Mouse (Mus musculus) intestine, embryonic 14.5 days (tissue): Measurements from ENCODE around the gene Peak1. TPM values are rescaled to one million over a fixed set of nuclear protein-coding genes. Genes with fewer than 3 reads are reported as not detected.

Experiments
- ATAC-seq: fragments of 200-750 bp; cut with Nextera tagmentation; replicated peaks from 2 replicates; pipeline ENCODE4 v1.8.0; 2017; ENCODE audit warnings: low read depth, moderate number of reproducible peaks, moderate TSS enrichment, moderate library complexity; ENCODE audit not compliant: low FRiP score, low TSS enrichment
- DNase-seq: peaks from one replicate; pipeline ENCODE4 v3.0.0-alpha.2; 2018; ENCODE audit warnings: low spot score
- H3K27ac ChIP-seq: fragments of 300-500 bp; sonication (generic); 2 replicates; pipeline ENCODE4 v1.5.1; 2014; ENCODE audit warnings: low read depth, mild to moderate bottlenecking, control low read depth
- H3K27me3 ChIP-seq: fragments of 300-500 bp; sonication (generic); replicated peaks from 2 replicates; pipeline ENCODE4 v1.6.1; 2014; ENCODE audit warnings: low read length, control low read depth; ENCODE audit not compliant: control insufficient read depth, insufficient read depth
- H3K36me3 ChIP-seq: fragments of 300-500 bp; sonication (generic); 2 replicates; pipeline ENCODE4 v1.6.1; 2014; ENCODE audit warnings: low read length, control low read depth; ENCODE audit not compliant: control insufficient read depth, insufficient read depth
- H3K4me1 ChIP-seq: fragments of 300-500 bp; sonication (generic); replicated peaks from 2 replicates; pipeline ENCODE4 v1.6.1; 2014; ENCODE audit warnings: low read length, control low read depth, mixed read lengths; ENCODE audit not compliant: control insufficient read depth, insufficient read depth
- H3K4me2 ChIP-seq: fragments of 300-500 bp; sonication (generic); 2 replicates; pipeline ENCODE4 v1.6.1; 2014; ENCODE audit warnings: low read length
- H3K4me3 ChIP-seq: fragments of 300-500 bp; sonication (generic); 2 replicates; pipeline ENCODE4 v1.5.1; 2014; ENCODE audit warnings: low read depth, low read length, control low read depth, mixed read lengths
- H3K9ac ChIP-seq: fragments of 300-500 bp; sonication (generic); 2 replicates; pipeline ENCODE4 v1.6.1; 2014; ENCODE audit warnings: mild to moderate bottlenecking, low read length
- H3K9me3 ChIP-seq: fragments of 300-500 bp; sonication (generic); 2 replicates; pipeline ENCODE4 v1.6.1; 2016; ENCODE audit warnings: low read length, control low read depth; ENCODE audit not compliant: control insufficient read depth
- WGBS: fragments of 180-500 bp; shearing (Covaris S2); extraction: QIAGEN DNeasy Blood & Tissue Kit; methylation state at CpG from one replicate; pipeline ENCODE4 v1.1.7; 2014; 5-methylcytosine and 5-hydroxymethylcytosine counted together
- polyA plus RNA-seq: library from polyadenylated mRNA; unstranded; fragments of >200 nt; fragmentation: Nextera tagmentation; extraction: Ambion mirVana; gene quantifications from 2 replicates; pipeline ENCODE4 v1.2.1, GENCODE M21; 2014

Peak1 gene
- polyA plus RNA-seq, 1 experiment from 2014 or later, result 15.8 TPM

DNA sequence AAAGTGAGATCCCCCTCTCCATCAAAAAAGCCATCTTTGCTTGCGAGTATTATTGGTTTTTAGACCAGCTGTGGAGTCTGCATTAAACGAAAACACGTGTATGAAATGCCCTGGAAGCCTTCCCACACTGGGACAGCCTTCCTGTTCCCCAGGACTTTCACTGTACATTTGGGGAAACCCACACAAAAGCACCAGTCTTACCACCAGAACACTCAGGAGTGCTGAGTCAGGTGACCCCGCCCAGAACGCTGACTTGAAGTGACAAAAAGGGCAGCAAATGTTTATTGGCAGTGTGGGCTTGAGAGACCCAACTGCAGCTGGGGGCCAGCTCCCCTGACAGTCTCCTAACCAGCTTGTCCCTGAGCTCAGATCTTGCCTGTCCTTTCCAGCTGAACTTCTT is 251.7 kb downstream of the Peak1 start:
- Histone ChIP-seq H3K36me3 (no peaks in the 10 kb centered on the region), H3K9ac (no peak overlapping the region), H3K4me1 (peaks cover 5% of the 10 kb centered on the region), H3K4me2 (no peak overlapping the region), H3K4me3 (no peak overlapping the region), H3K27ac (no peak overlapping the region), H3K9me3 (no peaks in the 10 kb centered on the region), H3K27me3 (no peaks in the 10 kb centered on the region)
- no peak for DNase-seq
- ATAC-seq, result no peak
- 46% methylated on average over 5 of the region's 5 CpGs for WGBS

GRCm38 (mm10) chr9:56165377-56165776 is 252.5 kb downstream of the Peak1 start, which contains the start of gene Tspan3:
Tspan3 (minus strand) TSS chr9:56165477.
- 89% methylated on average over 6 of the region's 6 CpGs for WGBS
- H3K27me3 ChIP-seq, result no peaks in the 10 kb centered on the region
- no peak within 1 kb of the TSS for H3K27ac ChIP-seq
- H3K9me3 ChIP-seq, result no peaks in the 10 kb centered on the region
- no peak within 1 kb of the TSS for H3K4me3 ChIP-seq
- ATAC-seq (no peak), DNase-seq (no peak)
- H3K9ac ChIP-seq, result no peak within 1 kb of the TSS
- H3K4me2 ChIP-seq, result no peak within 1 kb of the TSS
- peaks cover 7% of the 10 kb centered on the region for H3K4me1 ChIP-seq
- H3K36me3 ChIP-seq, result no peaks in the 10 kb centered on the region

DNA sequence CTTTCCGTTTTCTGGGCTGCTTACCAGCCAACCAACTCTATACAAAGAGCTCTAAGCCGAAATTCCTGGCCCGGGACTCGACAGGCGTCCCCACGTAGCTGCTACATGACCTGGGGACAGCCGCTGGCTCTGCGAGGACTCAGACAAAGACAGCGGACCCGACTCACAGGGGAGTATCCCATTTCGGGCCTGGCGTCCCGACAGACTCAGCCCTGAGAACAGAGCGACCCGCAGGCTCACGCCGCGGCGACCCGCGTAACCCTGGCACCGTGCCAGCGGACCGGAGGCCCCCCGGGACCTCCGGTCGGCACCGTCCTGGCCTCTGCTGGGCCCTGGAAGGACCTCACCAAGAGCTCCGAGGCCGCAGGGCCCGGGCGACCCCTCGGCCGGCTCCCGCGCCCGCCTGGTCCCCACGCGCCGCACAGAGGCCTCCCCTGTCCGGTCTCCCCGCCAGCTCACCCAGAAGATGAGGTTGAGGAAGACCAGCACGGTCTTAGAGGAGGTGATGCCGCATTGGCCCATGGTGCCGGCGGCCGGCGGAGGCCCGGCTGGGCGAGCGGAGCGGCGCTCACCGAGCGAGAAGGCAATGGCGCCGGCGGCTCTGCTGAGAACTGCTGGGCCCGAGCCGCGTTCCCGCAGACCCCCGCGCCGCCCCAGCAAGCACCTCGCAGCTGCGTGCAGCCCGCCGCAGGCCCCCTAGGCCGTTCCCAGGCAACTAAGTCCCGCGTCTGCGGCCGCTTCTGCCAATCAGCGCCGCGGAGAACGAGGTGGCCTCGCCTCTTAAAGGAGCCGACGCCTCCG is 257.3 kb downstream of the Peak1 start:
- no peaks in the 10 kb centered on the region for H3K9me3 ChIP-seq
- peak; percentile 96 for ATAC-seq
- no peaks in the 10 kb centered on the region for H3K27me3 ChIP-seq
- DNase-seq, result peak; percentile 90
- no peaks in the 10 kb centered on the region for H3K36me3 ChIP-seq
- peak overlapping the region; percentile 96 for H3K27ac ChIP-seq
- H3K4me2 ChIP-seq, result peak overlapping the region; percentile 81
- under 1% methylated on average over 73 of the region's 82 CpGs for WGBS
- peaks cover 33% of the 10 kb centered on the region for H3K4me1 ChIP-seq
- H3K4me3 ChIP-seq, result peak overlapping the region; percentile 98
- peak overlapping the region; percentile 99 for H3K9ac ChIP-seq

GRCm38 (mm10) chr9:56159456-56159855 is 258.4 kb downstream of the Peak1 start:
- Histone ChIP-seq H3K4me3 (peak overlapping the region; percentile 98), H3K27me3 (no peaks in the 10 kb centered on the region), H3K4me1 (peaks cover 33% of the 10 kb centered on the region), H3K36me3 (no peaks in the 10 kb centered on the region), H3K27ac (no peak overlapping the region), H3K9ac (peak overlapping the region; percentile 99), H3K4me2 (peak overlapping the region; percentile 81), H3K9me3 (no peaks in the 10 kb centered on the region)
- DNase-seq (no peak), ATAC-seq (no peak)
- 10% methylated on average over 2 of the region's 2 CpGs for WGBS

- no peak for ATAC-seq
- H3K4me2 ChIP-seq, result no peak overlapping the region
- no peak overlapping the region for H3K4me3 ChIP-seq
- peaks cover 39% of the 10 kb centered on the region for H3K4me1 ChIP-seq
- no peaks in the 10 kb centered on the region for H3K36me3 ChIP-seq
- no peaks in the 10 kb centered on the region for H3K27me3 ChIP-seq
- WGBS, result 50% methylated on average over 2 of the region's 2 CpGs
- H3K9me3 ChIP-seq, result no peaks in the 10 kb centered on the region
- H3K9ac ChIP-seq, result no peak overlapping the region
- no peak overlapping the region for H3K27ac ChIP-seq
- no peak for DNase-seq
Measured at GRCm38 (mm10) chr9:56158077-56158476, 259.8 kb downstream of the Peak1 start.

DNA sequence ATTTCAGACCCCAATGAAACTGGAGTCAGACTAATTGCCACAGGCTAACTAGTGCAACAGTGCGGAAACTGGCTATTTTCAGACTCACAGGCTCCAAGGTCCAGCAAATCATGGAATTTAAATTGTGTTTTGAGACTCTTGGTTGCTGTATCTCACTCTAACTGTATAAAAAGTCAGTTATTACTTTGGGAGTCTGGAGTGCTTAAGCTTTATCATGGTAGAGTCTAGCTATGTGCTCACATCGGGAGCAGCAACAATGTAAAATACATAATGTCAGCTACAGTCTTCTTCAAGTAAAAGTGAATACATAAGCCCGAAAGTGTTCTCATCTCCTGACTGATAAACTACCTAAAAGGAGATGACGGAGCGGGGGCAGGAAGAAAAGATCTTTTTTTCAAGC is 263.3 kb downstream of the Peak1 start:
- no peak overlapping the region for H3K27ac ChIP-seq
- H3K4me3 ChIP-seq, result no peak overlapping the region
- peaks cover 46% of the 10 kb centered on the region for H3K4me1 ChIP-seq
- DNase-seq (no peak), ATAC-seq (no peak)
- H3K4me2 ChIP-seq, result no peak overlapping the region
- no peaks in the 10 kb centered on the region for H3K36me3 ChIP-seq
- 89% methylated on average over 5 of the region's 5 CpGs for WGBS
- H3K9ac ChIP-seq, result no peak overlapping the region
- H3K9me3 ChIP-seq, result no peaks in the 10 kb centered on the region
- H3K27me3 ChIP-seq, result no peaks in the 10 kb centered on the region

- H3K4me2 ChIP-seq, result 0 out of 2 replicates have a peak overlapping the region, but pooled peaks have one; percentile 11
- H3K4me1 ChIP-seq, result peaks cover 30% of the 10 kb centered on the region
- no peaks in the 10 kb centered on the region for H3K27me3 ChIP-seq
- no peak overlapping the region for H3K4me3 ChIP-seq
- WGBS, result 59% methylated on average over 4 of the region's 4 CpGs
- no peak overlapping the region for H3K9ac ChIP-seq
- H3K27ac ChIP-seq, result peak overlapping the region; percentile 57; the same call in 1 of the 2 replicates
- H3K36me3 ChIP-seq, result peaks cover under 1% of the 10 kb centered on the region; the same call in 1 of the 2 replicates
- no peaks in the 10 kb centered on the region for H3K9me3 ChIP-seq
- ATAC-seq (no peak), DNase-seq (no peak)
Measured at GRCm38 (mm10) chr9:56152482-56153007, 265.3 kb downstream of the Peak1 start.

GRCm38 (mm10) chr9:56151745-56152481 is 266.0 kb downstream of the Peak1 start:
- ATAC-seq (no peak), DNase-seq (no peak)
- Histone ChIP-seq H3K27me3 (no peaks in the 10 kb centered on the region), H3K36me3 (peaks cover 6% of the 10 kb centered on the region), H3K27ac (peak overlapping the region; percentile 57), H3K9me3 (no peaks in the 10 kb centered on the region), H3K4me1 (peaks cover 29% of the 10 kb centered on the region), H3K4me2 (no peak overlapping the region), H3K4me3 (no peak overlapping the region), H3K9ac (no peak overlapping the region)
- 26% methylated on average over 7 of the region's 7 CpGs for WGBS
